Mouse (Mus musculus) spleen, postnatal 10 days (tissue): ENCODE measurements around the gene Gm20388.
"Not testable (repeated sequence)": the region's sequence is repeated elsewhere in the genome, so short reads cannot be mapped to it uniquely, and the experiment has no call there.

Source experiments
- DNase-seq, 2 experiments: peaks; one replicate each; pipeline ENCODE4 v3.0.0; 2021 to 2022; ENCODE audit warnings: low spot score in 2 of 2

The Gm20388 gene

GRCm38 (mm10) chr8:121667936-121668500 lies 1757.4 kb downstream of the Gm20388 start:
- DNase-seq = not testable (repeated sequence)

DNA sequence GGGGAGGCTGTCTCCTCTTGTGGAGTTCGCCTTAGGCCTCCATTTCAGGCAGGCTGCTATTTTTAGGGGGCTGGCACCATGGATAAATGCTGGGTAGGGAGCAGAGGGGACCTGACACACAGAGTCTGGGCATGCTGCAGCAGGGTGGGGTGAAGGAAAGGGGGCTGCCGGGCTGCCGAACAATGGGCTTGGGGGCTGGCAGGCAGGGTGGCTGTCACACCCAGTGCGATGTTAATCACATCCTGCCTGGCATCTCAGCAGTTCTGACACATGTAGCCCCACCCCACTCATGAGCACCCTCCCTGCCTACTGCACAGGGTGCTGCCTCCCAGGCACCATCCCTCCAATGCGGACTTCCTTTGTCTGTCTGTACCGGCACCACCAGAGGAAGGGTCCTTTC lies 1757.9 kb downstream of the Gm20388 start:
- no peak for DNase-seq

DNA sequence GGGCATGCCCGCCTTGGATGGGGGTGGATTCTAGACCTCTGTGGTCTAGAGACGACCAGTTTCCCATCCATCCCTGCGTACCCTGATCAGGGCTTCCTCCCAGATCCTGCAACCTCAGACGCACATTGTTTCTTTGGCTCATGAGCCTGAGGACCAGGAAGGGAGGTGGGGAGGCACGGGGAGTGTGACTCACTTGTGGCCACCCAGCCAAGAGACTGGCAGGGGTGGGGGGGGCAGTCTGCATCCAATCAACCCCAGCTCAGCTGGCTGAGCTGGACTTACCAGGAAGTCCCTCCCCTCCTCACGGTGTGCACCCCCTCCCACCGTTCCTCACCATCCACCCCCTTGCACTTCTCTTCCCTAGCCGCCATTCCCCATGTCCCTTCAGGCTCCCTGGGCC lies 1758.6 kb downstream of the Gm20388 start:
- DNase-seq = no peak

GRCm38 (mm10) chr8:121673153-121673552 lies 1762.5 kb downstream of the Gm20388 start:
- DNase-seq = no peak

DNA sequence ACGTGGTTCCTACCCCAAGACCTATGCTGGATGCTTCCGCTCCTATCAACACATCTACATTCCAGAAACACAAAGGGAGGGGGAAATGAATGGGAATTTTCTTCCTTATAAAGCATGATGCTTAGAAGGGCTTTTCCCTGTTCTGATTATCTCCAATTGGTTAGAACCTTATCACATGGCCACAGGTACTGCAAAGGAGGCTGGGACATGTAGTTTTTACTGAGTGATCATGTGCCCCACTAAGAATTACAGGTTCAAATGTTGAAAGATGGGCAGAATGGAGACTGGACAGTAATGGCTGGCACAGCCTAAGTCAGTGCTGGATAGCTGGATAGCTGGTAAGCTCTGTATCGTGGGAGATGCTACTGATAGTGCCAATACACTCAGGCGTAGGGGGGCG lies 1763.3 kb downstream of the Gm20388 start:
- DNase-seq = no peak

DNA sequence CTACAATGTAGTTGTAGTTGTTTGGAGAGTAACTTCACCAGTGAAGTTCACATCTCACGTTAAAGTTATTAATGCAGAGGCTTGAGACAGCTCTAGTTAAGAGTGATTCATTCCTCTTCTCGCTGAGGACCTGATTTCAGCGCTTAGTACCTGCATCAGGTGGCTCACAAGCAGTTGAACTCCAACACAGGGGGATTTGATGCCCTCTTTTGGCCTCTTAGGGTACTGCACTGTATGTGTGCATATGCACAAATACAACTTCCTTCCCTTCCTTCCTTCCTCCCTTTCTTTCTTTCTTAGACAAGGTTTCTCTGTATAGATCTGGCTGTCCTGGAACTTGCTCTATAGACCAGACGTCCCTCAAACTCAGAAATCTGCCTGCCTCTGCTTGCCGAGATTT lies 1763.9 kb downstream of the Gm20388 start:
- no peak for DNase-seq

- DNase-seq = no peak
These were observed 1764.5 kb downstream of the Gm20388 start for GRCm38 (mm10) chr8:121675161-121675560.

- no peak for DNase-seq
These were observed 1765.1 kb downstream of the Gm20388 start for GRCm38 (mm10) chr8:121675701-121676100.

DNA sequence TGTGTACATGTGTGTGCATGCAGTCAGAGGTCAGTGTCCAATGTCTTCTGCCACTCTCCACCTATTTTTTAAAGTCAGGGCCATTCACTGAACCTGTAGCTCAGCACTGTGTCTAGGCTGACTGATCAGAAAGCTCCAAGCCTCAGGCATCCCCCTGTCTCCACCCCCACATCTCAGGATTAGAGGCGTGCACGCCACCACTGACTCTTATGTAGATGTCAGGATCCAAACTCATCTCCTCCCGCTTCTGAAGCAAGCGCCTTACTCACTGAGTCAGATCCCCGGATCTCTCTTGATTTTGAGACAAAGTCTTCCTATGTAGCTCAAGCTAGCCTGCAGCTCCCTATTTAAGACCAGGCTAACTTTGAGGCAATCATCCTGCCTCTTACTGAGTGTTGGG lies 1768.1 kb downstream of the Gm20388 start:
- DNase-seq = no peak

- DNase-seq = no peak
These were observed 1770.3 kb downstream of the Gm20388 start for GRCm38 (mm10) chr8:121680896-121681295.

GRCm38 (mm10) chr8:121681457-121681856 lies 1770.8 kb downstream of the Gm20388 start:
- DNase-seq = no peak

GRCm38 (mm10) chr8:121683083-121683832 lies 1772.6 kb downstream of the Gm20388 start:
- no peak for DNase-seq

DNA sequence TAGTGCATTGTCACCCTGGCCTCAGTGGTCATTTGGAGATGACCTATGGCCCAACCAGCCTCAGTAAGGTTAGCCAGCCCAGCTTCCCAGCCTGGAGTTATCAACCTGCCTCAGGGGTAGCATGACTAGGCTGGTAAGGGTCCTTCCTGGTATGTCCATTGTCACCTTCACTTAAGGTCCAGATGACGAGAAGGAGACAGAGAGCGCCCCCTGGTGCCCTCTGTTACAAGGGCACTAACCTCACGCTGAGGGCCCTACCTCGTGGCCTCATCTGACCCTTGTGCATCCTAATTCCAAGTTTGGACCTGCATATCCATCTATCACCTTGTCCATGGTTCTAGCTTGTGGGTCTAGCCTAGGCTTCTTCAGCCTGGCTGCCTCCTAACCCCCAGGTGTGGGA lies 1774.8 kb downstream of the Gm20388 start:
- DNase-seq = peak; percentile 22 to 61

DNA sequence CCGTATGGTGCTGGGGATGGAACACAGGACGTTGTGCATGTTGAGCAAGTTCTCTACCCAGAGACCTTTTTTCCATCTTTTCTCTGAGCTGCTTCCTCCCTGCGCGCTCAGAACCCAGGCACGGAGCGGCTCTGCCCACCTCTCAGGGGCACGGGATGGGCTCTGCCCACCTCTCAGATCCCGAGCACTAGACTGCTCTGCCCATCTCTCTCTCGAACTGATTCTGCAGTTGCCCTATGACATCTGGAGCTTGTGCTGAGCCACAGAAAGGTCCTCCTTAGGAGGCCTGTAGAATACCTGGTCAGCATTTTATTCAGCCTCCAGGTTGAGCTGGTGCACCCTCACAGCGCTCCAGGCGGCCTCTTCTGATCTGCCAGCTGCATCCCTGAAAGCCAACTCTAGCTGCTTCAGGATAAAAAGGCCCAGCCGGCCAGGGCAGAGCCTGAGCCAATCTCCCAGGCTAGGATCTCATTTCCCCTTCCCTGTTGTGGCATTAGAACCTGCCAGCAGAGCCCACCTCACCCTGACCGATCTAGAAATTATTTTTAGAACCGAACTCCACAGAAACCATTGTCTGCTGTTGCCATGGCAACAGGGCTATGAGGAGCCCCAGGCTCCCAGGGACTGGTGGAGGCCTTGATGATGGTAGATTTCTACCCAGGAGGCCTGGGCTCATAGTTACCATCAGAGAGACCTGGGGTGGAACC lies 1777.0 kb downstream of the Gm20388 start:
- DNase-seq = no peak

DNA sequence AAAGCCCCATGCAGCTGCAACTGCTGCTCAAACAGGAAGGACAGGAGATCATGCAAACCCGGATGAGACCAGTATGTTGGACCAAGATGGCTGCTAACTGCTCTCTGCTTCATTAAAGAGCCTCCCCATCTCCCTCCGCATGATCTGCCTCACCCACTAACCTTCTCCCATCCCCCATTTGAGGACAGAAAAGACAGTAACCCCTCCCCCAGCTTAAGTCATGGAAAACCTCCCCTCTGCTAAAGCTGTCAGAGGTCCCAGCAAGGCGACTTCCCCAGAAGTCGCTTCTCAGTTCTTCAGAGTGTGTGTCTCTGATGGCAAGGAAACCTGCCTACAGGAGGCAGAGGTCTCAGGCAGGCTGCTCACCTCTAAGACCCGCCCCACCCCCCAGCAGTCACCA lies 1777.9 kb downstream of the Gm20388 start:
- no peak for DNase-seq

GRCm38 (mm10) chr8:121694453-121694852 lies 1783.8 kb downstream of the Gm20388 start:
- peak; percentile 44 to 68 for DNase-seq

- no peak for DNase-seq
These were observed 1785.0 kb downstream of the Gm20388 start for GRCm38 (mm10) chr8:121695585-121696184.

DNA sequence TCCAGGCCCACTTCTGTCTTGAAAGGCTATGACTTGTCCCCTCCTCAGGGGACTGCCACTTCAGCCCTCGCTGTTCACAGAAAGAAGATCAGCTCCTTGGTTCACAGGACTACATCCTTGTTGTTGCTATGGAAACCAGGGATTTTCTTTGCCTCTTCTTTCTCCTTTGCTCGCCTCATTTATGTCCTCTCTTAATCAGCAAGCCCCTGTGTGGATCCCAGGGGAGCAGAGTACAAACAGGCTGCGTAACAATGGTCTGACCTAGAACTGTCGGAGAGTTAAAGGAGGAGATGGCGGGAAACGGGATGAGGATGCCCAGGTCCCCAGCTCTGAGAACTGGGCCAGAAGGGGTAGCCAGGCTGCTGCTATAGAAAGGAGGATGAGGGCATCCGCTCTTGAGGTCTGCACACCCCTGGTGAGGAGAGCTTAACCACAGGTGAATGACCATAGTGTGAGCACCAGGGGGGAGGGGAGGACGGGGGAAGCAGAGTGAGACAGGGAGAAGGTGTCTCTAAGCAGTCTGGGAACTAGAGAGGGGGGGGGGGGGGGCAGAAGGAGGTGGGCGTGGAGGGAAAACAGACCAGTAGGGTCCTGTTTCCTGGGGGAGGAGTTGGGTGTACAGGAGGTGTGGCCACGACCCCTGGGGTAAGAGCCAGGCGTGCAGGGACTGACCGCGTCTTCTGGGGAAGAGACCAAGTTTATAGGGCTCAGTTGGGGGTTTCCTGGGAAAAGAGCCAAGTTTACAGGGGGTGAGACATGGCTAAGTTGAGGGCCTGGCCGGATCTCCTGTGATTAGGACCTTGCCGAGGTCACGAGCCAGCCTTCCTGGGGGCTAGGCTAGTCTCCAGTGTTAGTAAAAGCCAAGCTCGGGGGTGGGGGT lies 1787.3 kb downstream of the Gm20388 start:
- DNase-seq = no peak

DNA sequence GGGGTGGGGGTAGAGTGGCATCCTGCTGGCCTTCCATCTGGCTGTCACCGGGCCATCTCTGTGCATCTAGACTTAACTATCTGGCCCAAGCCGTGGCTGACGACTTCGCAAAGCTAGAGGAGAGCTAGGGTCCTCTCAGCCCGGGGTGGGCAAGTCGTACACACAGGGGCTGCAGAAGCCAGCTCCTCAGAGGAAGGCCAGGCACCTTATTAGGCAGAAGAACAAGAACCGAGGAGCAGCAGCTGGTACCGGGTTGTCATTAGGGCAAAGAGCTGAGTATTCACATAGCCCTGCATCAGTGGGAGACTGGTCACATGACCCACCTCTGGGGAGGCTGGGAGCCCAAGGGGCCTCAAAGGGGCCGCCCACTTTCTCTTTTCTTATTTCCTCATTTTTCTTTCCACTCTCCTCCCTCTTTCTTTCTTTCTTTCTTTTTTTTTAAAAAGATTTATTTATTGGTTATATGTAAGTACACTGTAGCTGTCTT lies 1788.0 kb downstream of the Gm20388 start:
- DNase-seq = no peak

DNA sequence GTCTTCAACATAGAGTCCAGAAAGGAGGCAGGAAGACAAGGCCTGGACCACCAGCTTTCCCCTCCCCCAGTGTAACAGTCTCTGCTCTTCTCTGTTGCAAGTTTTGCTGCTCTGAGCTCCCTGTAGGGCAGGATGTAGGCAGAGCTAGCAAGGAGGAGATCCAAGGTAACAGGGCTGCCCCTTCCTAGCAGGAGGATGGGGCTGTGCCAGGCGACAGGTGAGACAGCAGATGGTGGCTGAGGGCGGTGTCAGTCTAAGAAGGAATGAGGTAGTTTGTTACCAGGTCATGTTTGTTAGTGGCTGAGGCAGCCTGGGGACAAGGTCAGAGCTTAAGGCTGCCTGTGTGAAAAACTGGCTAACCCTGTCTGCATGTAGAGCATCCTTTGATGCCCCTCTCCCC lies 1789.3 kb downstream of the Gm20388 start:
- no peak for DNase-seq

GRCm38 (mm10) chr8:121705174-121705573 lies 1794.5 kb downstream of the Gm20388 start:
- no peak for DNase-seq
